Mouse (Mus musculus) midbrain, postnatal 0 days (tissue): Measurements from ENCODE around the gene N4bp2l1. TPM values are rescaled to one million over a fixed set of nuclear protein-coding genes. Genes with fewer than 3 reads are reported as not detected.

Experiments used
- ATAC-seq: fragments of 200-750 bp; cut with Nextera tagmentation; 2 replicates; pipeline ENCODE4 v1.8.0; 2017; ENCODE audit warnings: moderate number of reproducible peaks, mild to moderate bottlenecking, moderate TSS enrichment, moderate library complexity; ENCODE audit not compliant: low FRiP score
- DNase-seq: peaks from one replicate; pipeline ENCODE4 v3.0.0-alpha.2; 2015; ENCODE audit warnings: low spot score
- H3K27ac ChIP-seq: fragments of 300-500 bp; sonication (generic); 2 replicates; pipeline ENCODE4 v1.5.1; 2014; ENCODE audit warnings: low read depth, mild to moderate bottlenecking, low read length, mixed read lengths
- H3K27me3 ChIP-seq: fragments of 300-500 bp; sonication (generic); 2 replicates; pipeline ENCODE4 v1.6.1; 2014; ENCODE audit warnings: low read length, control low read depth, mixed read lengths; ENCODE audit not compliant: insufficient read depth
- H3K36me3 ChIP-seq: fragments of 300-500 bp; sonication (generic); 2 replicates; pipeline ENCODE4 v1.6.1; 2014; ENCODE audit warnings: low read length, control low read depth, mixed read lengths; ENCODE audit not compliant: insufficient read depth
- H3K4me1 ChIP-seq: fragments of 300-500 bp; sonication (generic); 2 replicates; pipeline ENCODE4 v1.6.1; 2014; ENCODE audit warnings: mild to moderate bottlenecking, control low read depth, antibody characterized with exemption, low read length, mixed read lengths; ENCODE audit not compliant: insufficient read depth
- H3K4me2 ChIP-seq: fragments of 300-500 bp; sonication (generic); 2 replicates; pipeline ENCODE4 v1.6.1; 2014; ENCODE audit warnings: low read depth, mild to moderate bottlenecking, low read length, mixed read lengths; ENCODE audit not compliant: poor library complexity, severe bottlenecking
- H3K4me3 ChIP-seq: fragments of 300-500 bp; sonication (generic); 2 replicates; pipeline ENCODE4 v1.5.1; 2014; ENCODE audit warnings: low read depth, mild to moderate bottlenecking, low read length, moderate library complexity
- H3K9ac ChIP-seq: fragments of 300-500 bp; sonication (generic); replicated peaks from 2 replicates; pipeline ENCODE4 v1.6.1; 2014; ENCODE audit warnings: mild to moderate bottlenecking, low read length, moderate library complexity, mixed read lengths; ENCODE audit not compliant: poor library complexity, severe bottlenecking
- H3K9me3 ChIP-seq: fragments of 300-500 bp; sonication (generic); 2 replicates; pipeline ENCODE4 v1.6.1; 2016; ENCODE audit warnings: low read length, control low read depth
- CTCF ChIP-seq: IDR thresholded peaks from 2 replicates; pipeline ENCODE4 v1.5.1; 2016; ENCODE audit warnings: antibody characterized with exemption, mild to moderate bottlenecking
- whole genome bisulfite sequencing: fragments of 180-500 bp; shearing (Covaris S2); extraction: QIAGEN DNeasy Blood & Tissue Kit; methylation state at CpG from one replicate; pipeline ENCODE4 v1.1.7; 2014; 5-methylcytosine and 5-hydroxymethylcytosine counted together
- polyA plus RNA-seq: library from polyadenylated mRNA; unstranded; fragments of >200 nt; fragmentation: Nextera tagmentation; extraction: Ambion mirVana; gene quantifications from 2 replicates; pipeline ENCODE4 v1.2.1, GENCODE M21; 2015
- total RNA-seq: library from RNA; depleted of rRNA; stranded (reverse); fragments of >200 nt; gene quantifications from 2 replicates; pipeline ENCODE4 v1.2.3, GENCODE M21; 2014

N4bp2l1 gene
- total and polyA plus RNA-seq, 2 experiments from 2014 or later, result 16.8 to 38.0 TPM

GRCm38 (mm10) chr5:150625528-150625927 lies 28.5 kb upstream of the N4bp2l1 start:
- ATAC-seq (no peak), DNase-seq (no peak)
- H3K9ac ChIP-seq, result no peak overlapping the region
- H3K27me3 ChIP-seq, result no peaks in the 10 kb centered on the region
- no peaks in the 10 kb centered on the region for H3K9me3 ChIP-seq
- H3K4me2 ChIP-seq, result no peak overlapping the region
- 0 out of 2 replicates have a peak, but pooled peaks cover 5% of the 10 kb centered on the region for H3K36me3 ChIP-seq
- no peak for TF ChIP-seq CTCF
- H3K27ac ChIP-seq, result no peak overlapping the region
- WGBS, result 89% methylated on average over 7 of the region's 7 CpGs
- no peaks in the 10 kb centered on the region for H3K4me1 ChIP-seq
- H3K4me3 ChIP-seq, result no peak overlapping the region

- Histone ChIP-seq H3K27ac (no peak overlapping the region), H3K4me1 (no peaks in the 10 kb centered on the region), H3K4me2 (no peak overlapping the region), H3K36me3 (no peaks in the 10 kb centered on the region), H3K27me3 (no peaks in the 10 kb centered on the region), H3K9me3 (no peaks in the 10 kb centered on the region), H3K9ac (no peak overlapping the region), H3K4me3 (no peak overlapping the region)
- ATAC-seq, result no peak
- no peak for DNase-seq
- 43% methylated on average over 1 of the region's 1 CpGs for WGBS
- TF ChIP-seq CTCF, result no peak
Measured at GRCm38 (mm10) chr5:150622792-150623191, 25.8 kb upstream of the N4bp2l1 start.

GRCm38 (mm10) chr5:150621592-150621991 lies 24.6 kb upstream of the N4bp2l1 start:
- WGBS, result 94% methylated on average over 3 of the region's 3 CpGs
- Histone ChIP-seq H3K9me3 (no peaks in the 10 kb centered on the region), H3K36me3 (no peaks in the 10 kb centered on the region), H3K4me1 (no peaks in the 10 kb centered on the region), H3K27ac (no peak overlapping the region), H3K4me3 (no peak overlapping the region), H3K9ac (no peak overlapping the region), H3K4me2 (no peak overlapping the region), H3K27me3 (no peaks in the 10 kb centered on the region)
- DNase-seq (no peak), ATAC-seq (no peak)
- no peak for TF ChIP-seq CTCF

- Histone ChIP-seq H3K4me3 (no peak overlapping the region), H3K9ac (no peak overlapping the region), H3K27me3 (no peaks in the 10 kb centered on the region), H3K4me1 (no peaks in the 10 kb centered on the region), H3K36me3 (no peaks in the 10 kb centered on the region), H3K27ac (no peak overlapping the region), H3K9me3 (no peaks in the 10 kb centered on the region), H3K4me2 (no peak overlapping the region)
- TF ChIP-seq CTCF, result no peak
- 91% methylated on average over 7 of the region's 7 CpGs for WGBS
- no peak for DNase-seq
- no peak for ATAC-seq
Measured at GRCm38 (mm10) chr5:150620588-150621135, 23.7 kb upstream of the N4bp2l1 start.

- H3K4me3 ChIP-seq, result no peak overlapping the region
- H3K9me3 ChIP-seq, result no peaks in the 10 kb centered on the region
- no peaks in the 10 kb centered on the region for H3K27me3 ChIP-seq
- no peak overlapping the region for H3K27ac ChIP-seq
- H3K36me3 ChIP-seq, result no peaks in the 10 kb centered on the region
- DNase-seq, result no peak
- TF ChIP-seq CTCF, result no peak
- ATAC-seq, result no peak
- H3K9ac ChIP-seq, result no peak overlapping the region
- H3K4me2 ChIP-seq, result no peak overlapping the region
- no peaks in the 10 kb centered on the region for H3K4me1 ChIP-seq
- WGBS, result 89% methylated on average over 10 of the region's 10 CpGs
Measured at GRCm38 (mm10) chr5:150618599-150619355, 21.8 kb upstream of the N4bp2l1 start.

DNA sequence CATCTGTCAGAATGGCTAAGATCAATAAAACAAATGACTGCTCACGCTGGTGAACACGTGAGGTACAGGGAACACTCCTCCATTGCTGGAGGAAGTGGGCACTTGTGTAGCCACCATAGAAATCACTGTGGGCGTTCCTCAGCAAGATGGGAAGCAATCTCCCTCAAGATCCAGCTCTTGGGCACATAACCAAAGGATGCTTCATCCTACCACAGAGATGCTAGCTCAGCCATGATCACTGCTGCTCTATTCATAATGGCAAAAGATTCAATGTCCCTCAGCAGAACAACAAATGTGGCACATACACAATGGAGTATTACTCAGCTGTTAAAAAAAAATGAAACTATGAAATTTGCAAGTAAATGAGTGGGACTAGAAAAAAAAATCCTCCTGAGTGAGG lies 19.7 kb upstream of the N4bp2l1 start:
- Histone ChIP-seq H3K4me2 (no peak overlapping the region), H3K4me1 (no peaks in the 10 kb centered on the region), H3K4me3 (no peak overlapping the region), H3K27me3 (no peaks in the 10 kb centered on the region), H3K9me3 (no peaks in the 10 kb centered on the region), H3K9ac (no peak overlapping the region), H3K27ac (no peak overlapping the region), H3K36me3 (no peaks in the 10 kb centered on the region; the same call in 1 of the 2 replicates)
- 75% methylated on average over 3 of the region's 3 CpGs for WGBS
- ATAC-seq (no peak), DNase-seq (no peak)
- TF ChIP-seq CTCF, result no peak
